Mouse (Mus musculus) neural tube, embryonic 15.5 days (tissue): ENCODE data around the gene Senp7. TPM values are rescaled to one million over a fixed set of nuclear protein-coding genes. Genes with fewer than 3 reads are reported as not detected.
"Not testable (repeated sequence)": the region's sequence is repeated elsewhere in the genome, so short reads cannot be mapped to it uniquely, and the experiment has no call there.

Experiments used
- ATAC-seq: fragments of 200-750 bp; cut with Nextera tagmentation; 2 replicates; pipeline ENCODE4 v1.8.0; 2017; ENCODE audit warnings: mild to moderate bottlenecking, moderate TSS enrichment, moderate library complexity; ENCODE audit not compliant: low FRiP score
- H3K27ac ChIP-seq: fragments of 300-500 bp; sonication (generic); replicated peaks from 2 replicates; pipeline ENCODE4 v1.5.1; 2015; ENCODE audit warnings: mild to moderate bottlenecking, inconsistent platforms
- H3K27me3 ChIP-seq: fragments of 300-500 bp; sonication (generic); replicated peaks from 2 replicates; pipeline ENCODE4 v1.6.1; 2015; ENCODE audit warnings: inconsistent platforms
- H3K36me3 ChIP-seq: fragments of 300-500 bp; sonication (generic); 2 replicates; pipeline ENCODE4 v1.6.1; 2015; ENCODE audit warnings: inconsistent platforms
- H3K4me1 ChIP-seq: fragments of 300-500 bp; sonication (generic); 2 replicates; pipeline ENCODE4 v1.6.1; 2015; ENCODE audit warnings: inconsistent platforms
- H3K4me2 ChIP-seq: fragments of 300-500 bp; sonication (generic); 2 replicates; pipeline ENCODE4 v1.6.1; 2015; ENCODE audit warnings: inconsistent platforms, mild to moderate bottlenecking, moderate library complexity
- H3K4me3 ChIP-seq: fragments of 300-500 bp; sonication (generic); replicated peaks from 2 replicates; pipeline ENCODE4 v1.5.1; 2015; ENCODE audit warnings: mild to moderate bottlenecking, inconsistent platforms
- H3K9ac ChIP-seq: fragments of 300-500 bp; sonication (generic); replicated peaks from 2 replicates; pipeline ENCODE4 v1.6.1; 2015; ENCODE audit warnings: mild to moderate bottlenecking, inconsistent platforms
- H3K9me3 ChIP-seq: fragments of 300-500 bp; sonication (generic); replicated peaks from 2 replicates; pipeline ENCODE4 v1.6.1; 2016; ENCODE audit warnings: inconsistent platforms
- WGBS: fragments of 180-500 bp; shearing (Covaris S2); methylation state at CpG from one replicate; pipeline ENCODE4 v1.1.7; 2015; ENCODE audit warnings: mixed read lengths; 5-methylcytosine and 5-hydroxymethylcytosine counted together
- polyA plus RNA-seq: library from polyadenylated mRNA; unstranded; fragments of >200 nt; fragmentation: Nextera tagmentation; extraction: Ambion mirVana; gene quantifications from 2 replicates; pipeline ENCODE4 v1.2.1, GENCODE M21; 2015

Senp7 gene
- 41.8 and 46.9 TPM in 2 replicates for polyA plus RNA-seq

- H3K9ac ChIP-seq, H3K9me3 ChIP-seq, H3K27ac ChIP-seq, H3K27me3 ChIP-seq, H3K36me3 ChIP-seq, H3K4me3 ChIP-seq, H3K4me2 ChIP-seq, H3K4me1 ChIP-seq, ATAC-seq: not testable (repeated sequence)
- WGBS = no CpG with 5 or more reads among the region's 4 CpGs
Observed at GRCm38 (mm10) chr16:56048038-56048437, at the start of gene Senp7. TSS of gene Senp7 (plus strand) at chr16:56048338.

- Histone ChIP-seq H3K27me3 (no peaks in the 10 kb centered on the region), H3K4me3 (no peak overlapping the region), H3K27ac (no peak overlapping the region), H3K36me3 (peaks cover 42% of the 10 kb centered on the region), H3K4me1 (no peaks in the 10 kb centered on the region), H3K4me2 (no peak overlapping the region), H3K9me3 (no peaks in the 10 kb centered on the region), H3K9ac (no peak overlapping the region)
- no peak for ATAC-seq
- WGBS = 99% methylated on average over 11 of the region's 11 CpGs
Observed at GRCm38 (mm10) chr16:56006798-56007197, 41.3 kb upstream of the Senp7 start.

- Histone ChIP-seq H3K4me3 (no peak overlapping the region), H3K27me3 (no peaks in the 10 kb centered on the region), H3K9ac (no peak overlapping the region), H3K4me2 (no peak overlapping the region), H3K27ac (no peak overlapping the region), H3K9me3 (no peaks in the 10 kb centered on the region), H3K4me1 (no peaks in the 10 kb centered on the region), H3K36me3 (peaks cover 36% of the 10 kb centered on the region)
- WGBS = 88% methylated on average over 1 of the region's 1 CpGs
- ATAC-seq = no peak
Observed at GRCm38 (mm10) chr16:56008862-56009261, 39.3 kb upstream of the Senp7 start.

- no peak; the same call in 1 of the 2 replicates for ATAC-seq
- Histone ChIP-seq H3K27ac (no peak overlapping the region), H3K4me1 (no peaks in the 10 kb centered on the region), H3K9ac (no peak overlapping the region), H3K27me3 (no peaks in the 10 kb centered on the region), H3K4me2 (no peak overlapping the region), H3K9me3 (no peaks in the 10 kb centered on the region), H3K4me3 (no peak overlapping the region), H3K36me3 (peaks cover 23% of the 10 kb centered on the region)
- 89% methylated on average over 10 of the region's 10 CpGs for WGBS
Observed at GRCm38 (mm10) chr16:56012789-56013743, 35.1 kb upstream of the Senp7 start.

- 89% methylated on average over 7 of the region's 7 CpGs for WGBS
- Histone ChIP-seq H3K36me3 (peaks cover 31% of the 10 kb centered on the region), H3K9me3 (no peaks in the 10 kb centered on the region), H3K4me3 (no peak overlapping the region), H3K4me1 (no peaks in the 10 kb centered on the region), H3K4me2 (no peak overlapping the region), H3K27me3 (no peaks in the 10 kb centered on the region), H3K9ac (no peak overlapping the region), H3K27ac (no peak overlapping the region)
- ATAC-seq = no peak
Observed at GRCm38 (mm10) chr16:56014076-56014475, 34.1 kb upstream of the Senp7 start.

- Histone ChIP-seq H3K27ac (no peak overlapping the region), H3K27me3 (no peaks in the 10 kb centered on the region), H3K9me3 (no peaks in the 10 kb centered on the region), H3K36me3 (peaks cover 43% of the 10 kb centered on the region), H3K4me2 (no peak overlapping the region), H3K4me3 (no peak overlapping the region), H3K4me1 (no peaks in the 10 kb centered on the region), H3K9ac (no peak overlapping the region)
- 98% methylated on average over 7 of the region's 7 CpGs for WGBS
- no peak for ATAC-seq
Observed at GRCm38 (mm10) chr16:56019660-56020059, 28.5 kb upstream of the Senp7 start.

GRCm38 (mm10) chr16:56027854-56028629, 20.1 kb upstream of the Senp7 start:
- 46% methylated on average over 12 of the region's 12 CpGs for WGBS
- Histone ChIP-seq H3K4me3 (peak overlapping the region; percentile 89), H3K4me1 (peaks cover 27% of the 10 kb centered on the region), H3K9me3 (no peaks in the 10 kb centered on the region), H3K36me3 (peaks cover 18% of the 10 kb centered on the region), H3K27me3 (no peaks in the 10 kb centered on the region), H3K4me2 (peak overlapping the region; percentile 75), H3K27ac (no peak overlapping the region), H3K9ac (peak overlapping the region; percentile 94)
- ATAC-seq = no peak

- Histone ChIP-seq H3K4me1 (peaks cover 27% of the 10 kb centered on the region), H3K36me3 (peaks cover 23% of the 10 kb centered on the region), H3K9ac (peak overlapping the region; percentile 94), H3K9me3 (no peaks in the 10 kb centered on the region), H3K4me2 (peak overlapping the region; percentile 75), H3K27ac (peak overlapping the region; percentile 93), H3K27me3 (no peaks in the 10 kb centered on the region), H3K4me3 (peak overlapping the region; percentile 89)
- WGBS = under 1% methylated on average over 62 of the region's 62 CpGs
- peak; percentile 88 for ATAC-seq
Observed at GRCm38 (mm10) chr16:56028722-56029551, 19.2 kb upstream of the Senp7 start.

GRCm38 (mm10) chr16:56029661-56030082, 18.5 kb upstream of the Senp7 start, which contains the start of gene Pcnp:
TSS of gene Pcnp (minus strand) at chr16:56029739.
- peak within 1 kb of the TSS; percentile 89 for H3K4me3 ChIP-seq
- H3K36me3 ChIP-seq = peaks cover 27% of the 10 kb centered on the region
- no peaks in the 10 kb centered on the region for H3K27me3 ChIP-seq
- ATAC-seq = peak; percentile 99
- peak within 1 kb of the TSS; percentile 93 for H3K27ac ChIP-seq
- under 1% methylated on average over 39 of the region's 39 CpGs for WGBS
- H3K4me2 ChIP-seq = peak within 1 kb of the TSS; percentile 75
- H3K9me3 ChIP-seq = no peaks in the 10 kb centered on the region
- peak within 1 kb of the TSS; percentile 94 for H3K9ac ChIP-seq
- peaks cover 27% of the 10 kb centered on the region for H3K4me1 ChIP-seq

GRCm38 (mm10) chr16:56034566-56034965, 13.6 kb upstream of the Senp7 start:
- WGBS = 97% methylated on average over 6 of the region's 6 CpGs
- H3K9me3 ChIP-seq = no peaks in the 10 kb centered on the region

GRCm38 (mm10) chr16:56036501-56036900, 11.6 kb upstream of the Senp7 start:
- Histone ChIP-seq H3K4me2 (peak overlapping the region; percentile 54), H3K4me3 (peak overlapping the region; percentile 88), H3K36me3 (peaks cover 25% of the 10 kb centered on the region), H3K9me3 (no peaks in the 10 kb centered on the region), H3K27ac (no peak overlapping the region), H3K27me3 (no peaks in the 10 kb centered on the region), H3K4me1 (peaks cover 21% of the 10 kb centered on the region), H3K9ac (peak overlapping the region; percentile 86; the same call in 1 of the 2 replicates)
- 63% methylated on average over 6 of the region's 6 CpGs for WGBS
- no peak for ATAC-seq

More at GRCm38 (mm10) chr16:56034566-56034965, 13.6 kb upstream of the Senp7 start:
- H3K9ac ChIP-seq = no peak overlapping the region
- peaks cover 30% of the 10 kb centered on the region for H3K4me1 ChIP-seq
- no peaks in the 10 kb centered on the region for H3K27me3 ChIP-seq
- ATAC-seq = no peak
- H3K4me2 ChIP-seq = no peak overlapping the region
- H3K4me3 ChIP-seq = no peak overlapping the region
- peaks cover 25% of the 10 kb centered on the region for H3K36me3 ChIP-seq
- no peak overlapping the region for H3K27ac ChIP-seq
